Mouse (Mus musculus): ENCODE results near the gene Gm17660. TPM values are rescaled to one million over a fixed set of nuclear protein-coding genes. Genes with fewer than 3 reads are reported as not detected.
"Not testable (repeated sequence)": the region's sequence is repeated elsewhere in the genome, so short reads cannot be mapped to it uniquely, and the experiment has no call there.

Gm17660 gene
- total and polyA plus RNA-seq, 3 experiments = not detected

DNA sequence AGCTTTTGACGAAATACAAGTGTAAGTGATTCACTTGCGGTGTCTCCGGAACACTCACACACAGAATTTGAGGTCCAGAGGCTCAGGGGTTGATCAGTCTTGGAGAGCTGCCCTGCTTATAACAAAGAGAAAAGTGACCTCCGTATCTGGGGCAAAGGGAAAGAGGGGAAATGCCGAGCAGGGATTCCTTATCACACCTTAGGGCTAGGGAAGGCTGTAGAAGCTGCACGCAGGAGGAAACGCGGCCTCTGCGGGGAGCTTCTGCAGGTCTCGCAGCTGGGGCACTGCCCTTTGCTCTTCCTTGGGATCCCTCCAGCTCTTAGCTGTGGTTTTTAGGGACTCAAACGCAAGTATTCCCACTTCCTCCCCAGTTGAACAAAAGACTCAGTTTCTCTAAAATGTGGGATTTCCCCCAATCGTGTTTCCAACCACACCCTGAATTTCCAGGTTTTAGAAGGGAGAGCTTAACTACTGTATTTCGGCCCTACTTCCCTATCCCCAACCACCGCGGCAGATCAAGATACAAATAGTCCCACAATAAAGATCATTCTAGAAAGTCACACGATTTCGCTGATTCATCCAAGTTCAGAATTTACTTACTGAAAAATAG is 52.1 kb downstream of the Gm17660 start (continued):
- TF ChIP-seq UBTF (IDR thresholded peaks at IDR 0.05; ENCODE audit: borderline replicate concordance, insufficient read depth, low read depth, low read length) (no peak), CHD2 (IDR thresholded peaks at IDR 0.05; ENCODE audit: low read length) (no peak)

GRCm38 (mm10) chr5:104024762-104025161 is 52.6 kb downstream of the Gm17660 start:
- TF ChIP-seq MAFK (IDR thresholded peaks at IDR 0.05; ENCODE audit: borderline replicate concordance, low read depth, low read length) (no peak), UBTF (IDR thresholded peaks at IDR 0.05; ENCODE audit: borderline replicate concordance, insufficient read depth, low read depth, low read length) (no peak), BHLHE40 (IDR thresholded peaks at IDR 0.05; ENCODE audit: borderline replicate concordance, low read depth, low read length) (no peak), POLR2AphosphoS5 (IDR thresholded peaks at IDR 0.05; ENCODE audit: borderline replicate concordance, low read depth, low read length) (no peak), TBP (IDR thresholded peaks at IDR 0.05; ENCODE audit: low read depth, low read length) (no peak), ZC3H11A (IDR thresholded peaks at IDR 0.05; ENCODE audit: low read depth, low read length) (no peak), MYB (IDR thresholded peaks at IDR 0.05; ENCODE audit: low read depth, low read length) (no peak), MXI1 (IDR thresholded peaks at IDR 0.05; ENCODE audit: low read depth, low read length) (no peak), JUND (IDR thresholded peaks at IDR 0.05; ENCODE audit: low read depth, low read length) (no peak)
- DNase-seq (ENCODE audit: low read depth, low spot score) = peak; percentile 17
- Histone ChIP-seq H3K79me2 (ENCODE audit: control insufficient read depth, insufficient read depth, low read length, poor library complexity) (peaks cover 6% of the 10 kb centered on the region), H3K4me1 (ENCODE audit: control insufficient read depth in 1 of 2, insufficient read depth in 2 of 2, low read length in 2 of 2) (peaks cover 5 to 22% of the 10 kb centered on the region in 2 experiments), H3K36me3 (ENCODE audit: control insufficient read depth in 1 of 2, insufficient read depth in 2 of 2, low read length in 2 of 2) (peaks cover 0 to 18% of the 10 kb centered on the region in 2 experiments; a peak in 2 of 4 replicates), H3K27ac (ENCODE audit: control insufficient read depth, low read depth, low read length) (no peak overlapping the region), H3K27me3 (ENCODE audit: control insufficient read depth in 1 of 2, insufficient read depth in 2 of 2, low read length in 2 of 2) (no peaks in the 10 kb centered on the region), H3K4me3 (ENCODE audit: control insufficient read depth in 1 of 2, insufficient read depth in 1 of 2, low read depth in 2 of 2, low read length in 2 of 2) (peak overlapping the region; percentile 41 to 55), H3K9ac (ENCODE audit: control insufficient read depth, low read depth, low read length, poor library complexity, severe bottlenecking) (peak overlapping the region; percentile 52), H3K9me3 (replicated peaks; ENCODE audit: insufficient read depth, low read length) (no peaks in the 10 kb centered on the region)

DNA sequence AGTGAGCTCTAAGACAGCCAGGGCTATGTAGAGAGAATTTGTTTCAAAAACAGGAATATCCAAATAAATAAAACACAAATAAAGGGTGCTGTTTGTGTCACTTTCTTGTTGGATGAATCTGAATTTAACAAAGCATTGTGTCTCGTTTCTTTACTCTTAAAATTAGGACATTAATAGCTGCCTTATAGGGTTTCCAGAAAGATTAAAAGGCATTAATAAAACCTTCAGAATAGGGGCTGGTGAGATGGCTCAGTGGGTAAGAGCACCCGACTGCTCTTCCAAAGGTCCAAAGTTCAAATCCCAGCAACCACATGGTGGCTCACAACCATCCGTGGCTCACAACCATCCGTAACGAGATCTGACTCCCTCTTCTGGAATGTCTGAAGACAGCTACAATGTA is 53.2 kb downstream of the Gm17660 start:
- peak overlapping the region; percentile 57 to 93; a peak in 3 of 4 replicates for H3K4me3 ChIP-seq (ENCODE audit: control insufficient read depth in 1 of 2, insufficient read depth in 1 of 2, low read depth in 2 of 2, low read length in 2 of 2)
- not testable (repeated sequence) for H3K79me2 ChIP-seq (ENCODE audit: control insufficient read depth, insufficient read depth, low read length, poor library complexity); H3K27me3 ChIP-seq (ENCODE audit: control insufficient read depth in 1 of 2, insufficient read depth in 2 of 2, low read length in 2 of 2); H3K9ac ChIP-seq (ENCODE audit: control insufficient read depth, low read depth, low read length, poor library complexity, severe bottlenecking); H3K9me3 ChIP-seq (replicated peaks; ENCODE audit: insufficient read depth, low read length)
- peaks cover 0 to 21% of the 10 kb centered on the region in 2 experiments; a peak in 2 of 4 replicates for H3K36me3 ChIP-seq (ENCODE audit: control insufficient read depth in 1 of 2, insufficient read depth in 2 of 2, low read length in 2 of 2)
- peak; percentile 96 for TF ChIP-seq TBP (IDR thresholded peaks at IDR 0.05; ENCODE audit: low read depth, low read length)
- peak overlapping the region; percentile 82 for H3K27ac ChIP-seq (ENCODE audit: control insufficient read depth, low read depth, low read length)
- peak; percentile 20 for DNase-seq (ENCODE audit: low read depth, low spot score)
- peaks cover 5 to 25% of the 10 kb centered on the region in 2 experiments for H3K4me1 ChIP-seq (ENCODE audit: control insufficient read depth in 1 of 2, insufficient read depth in 2 of 2, low read length in 2 of 2)
